Mouse (Mus musculus) embryonic facial prominence, embryonic 14.5 days (tissue): ENCODE measurements around the gene Dpf1. TPM values are rescaled to one million over a fixed set of nuclear protein-coding genes. Genes with fewer than 3 reads are reported as not detected.

ENCODE experiments used
- polyA plus RNA-seq: library from polyadenylated mRNA; unstranded; fragments of >200 nt; fragmentation: Nextera tagmentation; extraction: Ambion mirVana; gene quantifications from 2 replicates; pipeline ENCODE4 v1.2.1, GENCODE M21; 2014

The Dpf1 gene
- polyA plus RNA-seq, 1 experiment from 2014 or later: 11.4 TPM

Other genes starting within 250 kb of the Dpf1 start
- 10.6 and 11.5 TPM in 2 replicates for gene Ryr1, start 178.8 kb upstream of the Dpf1 start, polyA plus RNA-seq
- 0.54 and 0.78 TPM in 2 replicates for gene Rasgrp4, start 169.1 kb upstream of the Dpf1 start, polyA plus RNA-seq
- gene Fam98c, start 147.7 kb upstream of the Dpf1 start, polyA plus RNA-seq: 15.4 and 16.5 TPM in 2 replicates
- 0.51 and 0.72 TPM in 2 replicates for gene Ggn, start 133.7 kb upstream of the Dpf1 start, polyA plus RNA-seq
- 3.0 and 3.6 TPM in 2 replicates for gene Spred3, start 133.5 kb upstream of the Dpf1 start, polyA plus RNA-seq
- 244 and 264 TPM in 2 replicates for gene Psmd8, start 123.2 kb upstream of the Dpf1 start, polyA plus RNA-seq
- gene Catsperg1, start 89.9 kb upstream of the Dpf1 start, polyA plus RNA-seq: 0.19 and 0.47 TPM in 2 replicates
- 1.4 and 2.2 TPM in 2 replicates for gene Kcnk6, start 71.4 kb upstream of the Dpf1 start, polyA plus RNA-seq
- gene Yif1b, start 65.6 kb upstream of the Dpf1 start, polyA plus RNA-seq: 110 and 122 TPM in 2 replicates
- gene 2200002D01Rik, start 55.5 kb upstream of the Dpf1 start, polyA plus RNA-seq: 1.9 and 4.3 TPM in 2 replicates
- 116 and 120 TPM in 2 replicates for gene Spint2, start 22.0 kb upstream of the Dpf1 start, polyA plus RNA-seq
- 11.6 and 13.8 TPM in 2 replicates for gene Ppp1r14a, start 14.6 kb upstream of the Dpf1 start, polyA plus RNA-seq
- gene Sipa1l3, start 214.7 kb downstream of the Dpf1 start, polyA plus RNA-seq: 12.5 and 15.6 TPM in 2 replicates